ENCODE assay signal across 13 mouse cellular contexts in genomic region chr13:24306248-24306647, GRCm38 (mm10). TPM values are rescaled to one million over a fixed set of nuclear protein-coding genes. Genes with fewer than 3 reads are reported as not detected.
DNase-seq lines count a peak whose midpoint lies in the region; ATAC-seq and TF ChIP-seq lines count a peak whose summit lies in the region.
"Had no signal": no experiment of that assay in that cellular context is flagged by ENCODE, and none has a peak within 500 bp of the region (broad histone marks: within the 10 kb centered on the region; RNA-seq: fewer than 3 reads in every experiment).

No protein-coding gene starts in this region.

- no peak overlapping the region for H3K9ac ChIP-seq in kidney, postnatal 0 days (ENCODE audit: low read depth, low read length)
- H3K9ac ChIP-seq: embryonic facial prominence, embryonic 12.5 days; hindbrain, embryonic 12.5 days had no signal

- no peak overlapping the region for H3K27ac ChIP-seq in kidney, postnatal 0 days
- H3K27ac ChIP-seq in testis, adult 2 months (ENCODE audit: control insufficient read depth, insufficient read depth, low read depth, low read length): peak overlapping the region; percentile 82
- H3K27ac ChIP-seq in bone marrow, adult 2 months (ENCODE audit: control insufficient read depth, insufficient read depth, low read depth, low read length, poor library complexity): no peak overlapping the region
- H3K27ac ChIP-seq: embryonic facial prominence, embryonic 12.5 days; hindbrain, embryonic 12.5 days; macrophage had no signal

- WGBS in kidney, postnatal 0 days: 56% methylated on average over 4 of the region's 4 CpGs
- WGBS in bone marrow, adult 2 months: 51% methylated on average over 4 of the region's 4 CpGs

- no peaks in the 10 kb centered on the region for H3K9me3 ChIP-seq in kidney, postnatal 0 days (replicated peaks; ENCODE audit: low read length)
- H3K9me3 ChIP-seq: embryonic facial prominence, embryonic 12.5 days; hindbrain, embryonic 12.5 days had no signal

- TF ChIP-seq POLR2A in testis, adult 2 months (IDR thresholded peaks at IDR 0.05; ENCODE audit: control insufficient read depth, low read depth, low read length): no peak
- TF ChIP-seq POLR2A in bone marrow, adult 2 months (IDR thresholded peaks at IDR 0.05; ENCODE audit: borderline replicate concordance, control insufficient read depth, low read depth, low read length): no peak

- no peaks in the 10 kb centered on the region for H3K27me3 ChIP-seq in kidney, postnatal 0 days (ENCODE audit: insufficient read depth, low read length)
- H3K27me3 ChIP-seq in testis, adult 2 months (ENCODE audit: control insufficient read depth, insufficient read depth, low read length): no peaks in the 10 kb centered on the region
- H3K27me3 ChIP-seq: embryonic facial prominence, embryonic 12.5 days; hindbrain, embryonic 12.5 days had no signal

- no peaks in the 10 kb centered on the region for H3K4me1 ChIP-seq in kidney, postnatal 0 days (replicated peaks; ENCODE audit: insufficient read depth, low read length)
- peaks cover 3% of the 10 kb centered on the region; the same call in 1 of the 2 replicates for H3K4me1 ChIP-seq in testis, adult 2 months (ENCODE audit: control insufficient read depth, insufficient read depth, low read length)
- no peaks in the 10 kb centered on the region for H3K4me1 ChIP-seq in bone marrow, adult 2 months (ENCODE audit: control insufficient read depth, insufficient read depth, low read length)
- H3K4me1 ChIP-seq: embryonic facial prominence, embryonic 12.5 days; hindbrain, embryonic 12.5 days had no signal

- intact Hi-C loops in left cerebral cortex, postnatal 14 days (cut with DNase I): no loop called here

- ATAC-seq in kidney, postnatal 0 days (replicated peaks; ENCODE audit: low FRiP score, low read depth): no peak

- no peak overlapping the region for H3K4me3 ChIP-seq in kidney, postnatal 0 days (replicated peaks; ENCODE audit: low read depth, low read length)
- no peak overlapping the region for H3K4me3 ChIP-seq in testis, adult 2 months (ENCODE audit: control insufficient read depth, low read depth, low read length)
- no peak overlapping the region for H3K4me3 ChIP-seq in bone marrow, adult 2 months (replicated peaks; ENCODE audit: control insufficient read depth, low read depth, low read length)
- H3K4me3 ChIP-seq: embryonic facial prominence, embryonic 12.5 days; hindbrain, embryonic 12.5 days had no signal

- no peak for DNase-seq in kidney, postnatal 0 days (ENCODE audit: low spot score)
- no peak for DNase-seq in kidney, adult 9 months
- DNase-seq in testis, postnatal 14 days (ENCODE audit: low spot score): no peak
- DNase-seq in thymus, postnatal 4 days: peak; percentile 81
- DNase-seq in left cerebral cortex, postnatal 14 days (ENCODE audit: low spot score in 2 of 2): no peak
- DNase-seq in frontal cortex, postnatal 25 days (ENCODE audit: low spot score in 2 of 2): no peak
- DNase-seq: adrenal gland, postnatal 36 days; cerebellum, adult 8-10 months had no signal

- no peaks in the 10 kb centered on the region for H3K36me3 ChIP-seq in kidney, postnatal 0 days (ENCODE audit: insufficient read depth, low read length)
- no peaks in the 10 kb centered on the region for H3K36me3 ChIP-seq in testis, adult 2 months (ENCODE audit: control insufficient read depth, insufficient read depth, low read length)
- H3K36me3 ChIP-seq: embryonic facial prominence, embryonic 12.5 days; hindbrain, embryonic 12.5 days had no signal

- peak; percentile 50; the same call in 1 of the 2 replicates for TF ChIP-seq CTCF in kidney, postnatal 0 days (IDR thresholded peaks at IDR 0.05; ENCODE audit: low read depth)
- peak; percentile 23; the same call in 1 of the 2 replicates for TF ChIP-seq CTCF in testis, adult 2 months (IDR thresholded peaks at IDR 0.05; ENCODE audit: control insufficient read depth, insufficient read depth, insufficient replicate concordance, low read depth, low read length)
- peak; percentile 51; the same call in 1 of the 2 replicates for TF ChIP-seq CTCF in bone marrow, adult 2 months (IDR thresholded peaks at IDR 0.05; ENCODE audit: control insufficient read depth, insufficient read depth, low read length)

- no peak overlapping the region for H3K4me2 ChIP-seq in kidney, postnatal 0 days (ENCODE audit: low read length)
- H3K4me2 ChIP-seq: embryonic facial prominence, embryonic 12.5 days; hindbrain, embryonic 12.5 days had no signal

RNA-seq across cellular contexts. Expression of gene Cmah, which starts 21.0 kb away (rescaled TPM):
- 1.3 and 1.4 TPM in 2 replicates for polyA plus RNA-seq in kidney, postnatal 0 days (2015; fragmentation: Nextera tagmentation; extraction: Ambion mirVana)
- polyA plus RNA-seq in testis, adult 2 months (2012; rRNA removed): 0.23 TPM in 2 replicates
- 7.3 and 11.1 TPM in 2 replicates for polyA plus RNA-seq in bone marrow, adult 2 months (2011; ENCODE audit: insufficient read depth, insufficient read length, low replicate concordance, missing spikeins)
- under 1 TPM; 0.20 to 0.44 TPM for total RNA-seq in left cerebral cortex, postnatal 14 days (2021)

RNA-seq across cellular contexts. Expression of gene Carmil1, which starts 25.7 kb away (rescaled TPM):
- polyA plus RNA-seq in kidney, postnatal 0 days (2015; fragmentation: Nextera tagmentation; extraction: Ambion mirVana): 35.4 and 40.9 TPM in 2 replicates
- polyA plus RNA-seq in testis, adult 2 months (2012; rRNA removed): 30.3 and 32.8 TPM in 2 replicates
- polyA plus RNA-seq in bone marrow, adult 2 months (2011; ENCODE audit: insufficient read depth, insufficient read length, low replicate concordance, missing spikeins): 6.5 and 9.8 TPM in 2 replicates
- 10 to 100 TPM; 44.2 to 46.3 TPM for total RNA-seq in left cerebral cortex, postnatal 14 days (2021)
